Mouse (Mus musculus) cerebellum, postnatal 10 days (tissue): Measurements from ENCODE around the gene Olfr281.

Experiments
- DNase-seq, 2 experiments: peaks; one replicate each; pipeline ENCODE4 v3.0.0; 2021; ENCODE audit warnings: mixed read lengths in 2 of 2

The Olfr281 gene

DNA sequence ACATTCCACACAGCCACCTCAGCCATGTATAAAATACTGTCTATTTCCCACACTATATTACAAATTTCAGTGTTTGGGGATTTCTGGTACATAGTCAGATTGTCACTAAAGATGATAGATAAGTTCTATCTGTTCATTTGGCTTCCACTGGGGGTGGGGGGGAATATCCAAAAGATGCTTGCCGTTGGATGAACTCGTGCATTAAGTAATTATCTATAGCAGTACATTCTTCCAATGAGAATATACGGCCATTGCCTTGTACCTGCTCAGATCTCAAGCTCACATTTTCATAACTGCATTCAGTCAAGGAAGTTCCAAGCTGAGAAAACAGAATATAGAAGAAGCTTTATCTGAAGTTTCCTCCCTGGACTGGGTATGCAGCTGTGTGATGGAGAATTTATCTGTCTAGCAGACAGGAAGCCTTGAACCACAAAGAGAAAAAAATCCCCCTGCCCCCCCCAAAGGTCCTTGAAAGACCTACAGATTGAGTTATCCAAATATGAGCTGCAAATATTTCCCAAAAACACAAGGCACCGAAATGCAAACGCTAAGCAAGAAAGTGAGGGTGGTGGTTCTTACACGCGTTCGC is 34.1 kb downstream of the Olfr281 start:
- no peak for DNase-seq

DNA sequence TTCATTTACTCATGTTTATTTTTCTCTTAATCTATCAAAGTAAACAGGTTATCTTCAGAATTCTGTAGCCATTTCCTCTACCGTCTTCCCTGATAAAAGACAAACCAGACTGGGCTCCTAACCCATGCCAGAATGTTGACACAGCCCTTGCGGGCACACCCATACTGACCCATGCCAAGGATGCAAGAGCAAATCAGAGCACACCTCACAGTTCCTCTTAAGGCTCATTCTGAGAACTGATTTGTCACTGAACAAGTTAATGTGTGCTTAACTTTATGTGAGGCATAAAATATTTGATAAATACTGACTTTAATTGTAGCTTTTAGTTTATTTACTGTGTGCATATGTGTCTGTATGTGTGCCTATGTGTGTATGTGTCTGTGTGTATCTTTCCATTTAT is 38.9 kb downstream of the Olfr281 start:
- DNase-seq, result no peak

DNA sequence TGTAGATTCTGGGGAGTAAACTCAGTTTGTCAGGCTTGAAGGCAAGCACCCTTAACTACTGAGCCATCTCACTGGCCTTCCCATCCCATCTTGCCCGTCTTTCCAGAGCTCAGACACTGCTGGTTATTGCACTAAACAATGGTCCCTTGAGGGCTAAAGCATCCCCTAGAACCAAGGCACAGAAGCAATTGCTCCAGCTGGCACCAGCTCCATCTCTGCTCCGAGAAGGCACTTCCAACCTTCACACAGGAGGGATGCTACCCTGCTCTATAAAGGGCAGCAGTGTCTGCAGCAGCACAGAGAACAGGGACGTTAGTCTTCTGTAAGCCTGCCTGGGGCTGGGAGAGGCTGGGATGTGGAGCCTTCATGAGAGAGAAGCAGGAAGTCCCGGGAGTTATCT is 39.7 kb downstream of the Olfr281 start, which contains the start of gene Olfr279:
Olfr279 (plus strand) TSS at position 301 of the 400 bp plus-strand sequence.
- no peak for DNase-seq

DNA sequence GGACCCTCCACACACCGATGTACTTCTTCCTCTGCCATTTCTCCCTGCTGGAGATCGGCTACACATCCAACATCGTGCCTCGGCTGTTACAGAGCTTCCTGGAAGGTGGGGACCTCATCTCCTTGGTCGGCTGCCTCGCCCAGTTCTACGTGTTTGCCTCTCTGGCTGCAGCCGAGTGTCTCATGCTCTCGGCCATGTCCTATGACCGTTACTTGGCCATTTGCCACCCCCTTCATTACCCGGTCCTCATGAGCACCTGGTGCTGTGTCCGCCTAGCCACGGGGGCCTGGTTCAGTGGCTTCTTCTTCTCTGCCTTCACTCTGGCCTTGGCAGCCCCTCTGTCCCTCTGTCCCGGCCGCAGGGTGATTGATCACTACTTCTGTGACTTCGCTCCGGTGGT is 45.2 kb downstream of the Olfr281 start:
- DNase-seq, result peak; percentile 54 to 57

DNA sequence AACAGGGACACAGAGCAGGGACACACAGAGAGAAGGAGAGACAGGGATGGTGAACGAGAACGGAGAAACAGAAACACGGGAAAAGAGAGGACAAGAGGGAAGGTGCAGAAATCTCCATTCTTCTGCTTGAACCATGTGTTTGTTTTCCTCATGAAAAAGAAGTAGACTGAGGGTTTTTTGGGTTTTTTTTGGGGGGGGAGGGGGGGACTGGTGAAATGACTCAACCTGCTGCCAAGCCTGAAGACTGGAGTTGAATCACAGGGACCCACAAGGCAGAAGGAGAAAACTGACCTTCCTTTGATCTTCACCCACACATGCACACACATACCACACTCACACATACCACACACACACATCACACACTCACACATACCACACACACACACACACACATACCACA is 50.9 kb downstream of the Olfr281 start:
- no peak for DNase-seq

DNA sequence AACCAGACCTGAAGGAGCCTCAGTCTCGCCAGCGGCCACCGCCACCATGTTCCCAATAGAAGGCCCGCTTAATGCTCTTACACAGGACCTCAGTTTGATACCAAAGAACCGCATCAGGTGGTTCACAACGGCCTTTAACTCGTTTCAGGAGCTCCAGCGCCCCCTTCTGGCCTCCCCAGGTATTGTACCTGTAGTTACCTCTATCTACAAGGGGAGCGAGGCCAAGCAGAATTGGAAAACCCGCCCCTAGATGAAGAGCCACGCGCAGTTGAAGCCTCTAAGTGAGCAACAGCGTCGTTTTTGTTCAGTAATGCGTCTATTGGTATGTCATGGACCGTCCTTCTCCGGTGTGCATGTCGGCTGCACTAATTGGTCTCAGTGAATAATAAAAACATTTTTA is 52.1 kb downstream of the Olfr281 start:
- peak; percentile 78 to 86 for DNase-seq

DNA sequence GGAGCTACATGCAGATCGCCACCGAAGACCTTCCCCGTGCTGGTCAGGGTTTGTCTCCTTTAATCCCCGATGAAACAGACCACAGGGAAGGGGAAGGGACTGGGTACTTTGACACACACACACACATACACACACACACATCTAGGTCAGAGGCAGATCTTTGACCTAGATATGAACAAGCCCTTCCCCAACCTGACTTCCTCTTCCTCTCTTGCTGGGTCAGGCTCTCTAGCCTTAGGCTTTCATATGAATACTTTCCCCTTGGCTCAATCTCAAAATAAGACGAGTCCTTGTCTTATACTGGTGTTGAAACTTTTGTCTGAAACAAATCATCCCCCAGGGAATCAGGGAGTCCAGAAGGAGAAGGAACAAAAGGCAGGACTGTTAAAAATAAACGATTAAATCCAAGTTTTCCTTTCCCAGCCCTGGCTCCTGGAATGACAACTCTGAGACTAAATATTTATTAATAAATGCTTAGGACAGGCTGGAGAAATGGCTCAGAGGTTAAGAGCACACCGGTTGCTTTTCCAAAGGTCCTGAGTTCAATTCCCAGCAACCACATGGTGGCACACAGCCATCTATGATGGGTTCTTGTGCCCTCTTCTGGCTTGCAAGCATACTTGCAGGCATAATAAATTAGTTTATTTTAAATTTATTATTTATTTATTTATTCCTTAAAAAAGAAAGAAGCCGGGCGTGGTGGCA is 54.0 kb downstream of the Olfr281 start:
- no peak for DNase-seq

DNA sequence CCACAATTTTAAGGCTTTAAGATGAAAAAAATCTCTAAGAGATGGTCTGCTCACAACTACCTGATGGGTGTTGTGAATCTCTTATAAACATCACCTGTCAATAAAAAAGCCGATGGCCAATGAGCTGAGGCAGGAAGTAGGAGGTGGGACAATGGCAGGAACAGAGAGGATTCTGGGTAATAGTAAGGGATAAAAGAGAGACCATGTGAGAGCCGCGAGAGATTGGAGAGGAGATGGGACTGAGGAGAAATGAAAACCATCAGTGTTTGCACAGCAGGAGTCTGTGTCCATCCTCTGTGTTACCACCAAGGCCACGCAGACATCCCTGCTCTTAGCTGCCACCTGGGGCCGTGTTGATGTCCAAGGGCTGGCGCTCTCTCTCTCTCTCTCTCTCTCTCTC is 54.9 kb downstream of the Olfr281 start:
- no peak for DNase-seq

DNA sequence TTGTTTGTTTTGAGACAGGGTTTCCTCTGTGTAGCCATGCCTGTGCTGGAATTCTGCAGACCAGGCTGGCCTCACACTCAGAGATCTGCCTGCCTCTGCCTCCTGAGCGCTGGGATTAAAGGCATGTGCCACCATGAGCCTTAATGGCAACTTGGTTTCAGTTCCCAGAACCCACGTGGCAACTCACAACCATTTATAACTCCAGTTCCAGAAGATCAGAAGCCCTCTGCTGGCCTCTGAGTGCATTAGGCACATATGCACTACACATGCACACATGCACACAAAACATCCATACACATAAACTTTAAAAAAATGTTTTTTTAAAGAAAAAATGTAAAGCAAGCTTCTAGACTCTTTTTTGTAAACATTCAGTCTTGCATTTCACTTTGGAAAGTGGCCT is 57.0 kb downstream of the Olfr281 start:
- DNase-seq, result no peak
